Mouse (Mus musculus) limb, embryonic 10.5 days (tissue): ENCODE measurements around the gene Tmem235. TPM values are rescaled to one million over a fixed set of nuclear protein-coding genes. Genes with fewer than 3 reads are reported as not detected.
"Not testable (repeated sequence)": the region's sequence is repeated elsewhere in the genome, so short reads cannot be mapped to it uniquely, and the experiment has no call there.

Experiments
- DNase-seq: peaks from one replicate; pipeline ENCODE4 v3.0.0-alpha.2; 2017; ENCODE audit warnings: low spot score
- H3K27ac ChIP-seq: fragments of 300-500 bp; sonication (generic); 2 replicates; pipeline ENCODE4 v1.5.1; 2016; ENCODE audit warnings: mild to moderate bottlenecking
- H3K27me3 ChIP-seq: fragments of 300-500 bp; sonication (generic); 2 replicates; pipeline ENCODE4 v1.6.1; 2016; ENCODE audit warnings: low read depth, mild to moderate bottlenecking; ENCODE audit not compliant: poor library complexity, severe bottlenecking
- H3K36me3 ChIP-seq: fragments of 300-500 bp; sonication (generic); 2 replicates; pipeline ENCODE4 v1.6.1; 2016; ENCODE audit warnings: mild to moderate bottlenecking, moderate library complexity
- H3K4me1 ChIP-seq: fragments of 300-500 bp; sonication (generic); 2 replicates; pipeline ENCODE4 v1.6.1; 2016
- H3K4me3 ChIP-seq: fragments of 300-500 bp; sonication (generic); 2 replicates; pipeline ENCODE4 v1.5.1; 2016; ENCODE audit warnings: mild to moderate bottlenecking, moderate library complexity
- H3K9me3 ChIP-seq: fragments of 300-500 bp; sonication (generic); replicated peaks from 2 replicates; pipeline ENCODE4 v1.6.1; 2016; ENCODE audit warnings: mild to moderate bottlenecking
- WGBS: fragments of 180-500 bp; shearing (Covaris S2); methylation state at CpG from one replicate; pipeline ENCODE4 v1.1.7; 2016; 5-methylcytosine and 5-hydroxymethylcytosine counted together
- polyA plus RNA-seq: library from polyadenylated mRNA; unstranded; fragments of >200 nt; fragmentation: Nextera tagmentation; extraction: Ambion mirVana; gene quantifications from 2 replicates; pipeline ENCODE4 v1.2.1, GENCODE M21; 2016

Gene Tmem235
- polyA plus RNA-seq, 1 experiment from 2014 or later: not detected

- WGBS: 18% methylated on average over 5 of the region's 5 CpGs
- Histone ChIP-seq H3K4me3 (peak overlapping the region; percentile 77), H3K36me3 (peaks cover 32% of the 10 kb centered on the region), H3K4me1 (peaks cover 63% of the 10 kb centered on the region), H3K27ac (peak overlapping the region; percentile 96), H3K27me3 (no peaks in the 10 kb centered on the region), H3K9me3 (no peaks in the 10 kb centered on the region)
- no peak for DNase-seq
Measured at GRCm38 (mm10) chr11:117826164-117826563, 34.4 kb upstream of the Tmem235 start.

GRCm38 (mm10) chr11:117826916-117827315 is 33.6 kb upstream of the Tmem235 start:
- H3K4me1 ChIP-seq: peaks cover 62% of the 10 kb centered on the region
- H3K9me3 ChIP-seq: no peaks in the 10 kb centered on the region
- 75% methylated on average over 8 of the region's 8 CpGs for WGBS
- H3K27me3 ChIP-seq: no peaks in the 10 kb centered on the region
- peaks cover 25% of the 10 kb centered on the region for H3K36me3 ChIP-seq
- DNase-seq: no peak
- peak overlapping the region; percentile 96 for H3K27ac ChIP-seq
- no peak overlapping the region for H3K4me3 ChIP-seq

GRCm38 (mm10) chr11:117827386-117827785 is 33.2 kb upstream of the Tmem235 start:
- Histone ChIP-seq H3K4me3 (no peak overlapping the region), H3K27ac (peak overlapping the region; percentile 96; the same call in 1 of the 2 replicates), H3K4me1 (peaks cover 65% of the 10 kb centered on the region), H3K36me3 (peaks cover 20% of the 10 kb centered on the region), H3K9me3 (no peaks in the 10 kb centered on the region), H3K27me3 (no peaks in the 10 kb centered on the region)
- DNase-seq: no peak
- 43% methylated on average over 3 of the region's 3 CpGs for WGBS

GRCm38 (mm10) chr11:117828149-117828887 is 32.2 kb upstream of the Tmem235 start:
- no peaks in the 10 kb centered on the region for H3K9me3 ChIP-seq
- no peaks in the 10 kb centered on the region for H3K27me3 ChIP-seq
- H3K36me3 ChIP-seq: peaks cover 11% of the 10 kb centered on the region
- 88% methylated on average over 18 of the region's 18 CpGs for WGBS
- H3K4me1 ChIP-seq: peaks cover 60% of the 10 kb centered on the region
- H3K4me3 ChIP-seq: no peak overlapping the region
- H3K27ac ChIP-seq: 0 out of 2 replicates have a peak overlapping the region, but pooled peaks have one; percentile 22
- no peak for DNase-seq

GRCm38 (mm10) chr11:117828888-117829604 is 31.5 kb upstream of the Tmem235 start:
- Histone ChIP-seq H3K27me3 (no peaks in the 10 kb centered on the region), H3K4me3 (no peak overlapping the region), H3K27ac (no peak overlapping the region), H3K4me1 (peaks cover 56% of the 10 kb centered on the region), H3K9me3 (no peaks in the 10 kb centered on the region), H3K36me3 (peaks cover 3% of the 10 kb centered on the region)
- 65% methylated on average over 9 of the region's 9 CpGs for WGBS
- DNase-seq: no peak

GRCm38 (mm10) chr11:117829671-117830215 is 30.8 kb upstream of the Tmem235 start:
- H3K27ac ChIP-seq: no peak overlapping the region
- H3K36me3 ChIP-seq: no peaks in the 10 kb centered on the region
- no peaks in the 10 kb centered on the region for H3K27me3 ChIP-seq
- no peak overlapping the region for H3K4me3 ChIP-seq
- no peaks in the 10 kb centered on the region for H3K9me3 ChIP-seq
- DNase-seq: no peak
- 92% methylated on average over 2 of the region's 2 CpGs for WGBS
- peaks cover 50% of the 10 kb centered on the region for H3K4me1 ChIP-seq

GRCm38 (mm10) chr11:117830401-117830800 is 30.2 kb upstream of the Tmem235 start:
- peaks cover 47% of the 10 kb centered on the region for H3K4me1 ChIP-seq
- H3K9me3 ChIP-seq: no peaks in the 10 kb centered on the region
- no peak overlapping the region for H3K4me3 ChIP-seq
- no peaks in the 10 kb centered on the region for H3K27me3 ChIP-seq
- H3K36me3 ChIP-seq: no peaks in the 10 kb centered on the region
- H3K27ac ChIP-seq: 0 out of 2 replicates have a peak overlapping the region, but pooled peaks have one; percentile 3
- 84% methylated on average over 9 of the region's 9 CpGs for WGBS
- DNase-seq: no peak

GRCm38 (mm10) chr11:117832086-117832969 is 28.2 kb upstream of the Tmem235 start:
- 18% methylated on average over 28 of the region's 28 CpGs for WGBS
- H3K36me3 ChIP-seq: no peaks in the 10 kb centered on the region
- H3K27ac ChIP-seq: peak overlapping the region; percentile 64; the same call in 1 of the 2 replicates
- no peaks in the 10 kb centered on the region for H3K27me3 ChIP-seq
- peaks cover 37% of the 10 kb centered on the region for H3K4me1 ChIP-seq
- no peaks in the 10 kb centered on the region for H3K9me3 ChIP-seq
- peak overlapping the region; percentile 47 for H3K4me3 ChIP-seq
- peak; percentile 79 for DNase-seq

GRCm38 (mm10) chr11:117833509-117833908 is 27.0 kb upstream of the Tmem235 start:
- H3K4me1 ChIP-seq: peaks cover 30% of the 10 kb centered on the region
- H3K4me3 ChIP-seq, H3K27me3 ChIP-seq, DNase-seq, H3K9me3 ChIP-seq, H3K36me3 ChIP-seq, H3K27ac ChIP-seq: not testable (repeated sequence)
- WGBS: 83% methylated on average over 6 of the region's 6 CpGs

GRCm38 (mm10) chr11:117834086-117834485 is 26.5 kb upstream of the Tmem235 start:
- H3K27ac ChIP-seq: no peak overlapping the region
- peaks cover 29% of the 10 kb centered on the region for H3K4me1 ChIP-seq
- no peaks in the 10 kb centered on the region for H3K36me3 ChIP-seq
- 94% methylated on average over 8 of the region's 8 CpGs for WGBS
- no peaks in the 10 kb centered on the region for H3K9me3 ChIP-seq
- H3K27me3 ChIP-seq: no peaks in the 10 kb centered on the region
- H3K4me3 ChIP-seq: no peak overlapping the region
- no peak for DNase-seq

- DNase-seq: no peak
- WGBS: 30% methylated on average over 13 of the region's 13 CpGs
- Histone ChIP-seq H3K27me3 (no peaks in the 10 kb centered on the region), H3K4me3 (peak overlapping the region; percentile 18; the same call in 1 of the 2 replicates), H3K4me1 (peaks cover 28% of the 10 kb centered on the region), H3K36me3 (no peaks in the 10 kb centered on the region), H3K9me3 (no peaks in the 10 kb centered on the region), H3K27ac (no peak overlapping the region)
Measured at GRCm38 (mm10) chr11:117836306-117836705, 24.2 kb upstream of the Tmem235 start.

GRCm38 (mm10) chr11:117838572-117838971 is 22.0 kb upstream of the Tmem235 start:
- Histone ChIP-seq H3K27ac (peak overlapping the region; percentile 10; the same call in 1 of the 2 replicates), H3K36me3 (no peaks in the 10 kb centered on the region), H3K27me3 (no peaks in the 10 kb centered on the region), H3K4me3 (no peak overlapping the region), H3K4me1 (peaks cover 17% of the 10 kb centered on the region), H3K9me3 (no peaks in the 10 kb centered on the region)
- WGBS: 76% methylated on average over 2 of the region's 2 CpGs
- DNase-seq: no peak
